Mouse (Mus musculus) embryonic facial prominence, embryonic 10.5 days (tissue): ENCODE measurements around the gene Lrp8. TPM values are rescaled to one million over a fixed set of nuclear protein-coding genes. Genes with fewer than 3 reads are reported as not detected.

Experiments used
- DNase-seq: peaks from one replicate; pipeline ENCODE4 v3.0.0-alpha.2; 2017; ENCODE audit warnings: low spot score
- H3K27ac ChIP-seq: fragments of 300-500 bp; sonication (generic); replicated peaks from 2 replicates; pipeline ENCODE4 v1.5.1; 2016; ENCODE audit warnings: mild to moderate bottlenecking
- H3K27me3 ChIP-seq: fragments of 300-500 bp; sonication (generic); replicated peaks from 2 replicates; pipeline ENCODE4 v1.6.1; 2016; ENCODE audit warnings: low read depth, mild to moderate bottlenecking; ENCODE audit not compliant: poor library complexity, severe bottlenecking
- H3K36me3 ChIP-seq: fragments of 300-500 bp; sonication (generic); replicated peaks from 2 replicates; pipeline ENCODE4 v1.6.1; 2016; ENCODE audit warnings: mild to moderate bottlenecking, moderate library complexity
- H3K4me1 ChIP-seq: fragments of 300-500 bp; sonication (generic); 2 replicates; pipeline ENCODE4 v1.6.1; 2016
- H3K4me3 ChIP-seq: fragments of 300-500 bp; sonication (generic); 2 replicates; pipeline ENCODE4 v1.5.1; 2016; ENCODE audit warnings: mild to moderate bottlenecking, moderate library complexity
- H3K9me3 ChIP-seq: fragments of 300-500 bp; sonication (generic); 2 replicates; pipeline ENCODE4 v1.6.1; 2016; ENCODE audit warnings: mild to moderate bottlenecking
- WGBS: fragments of 180-500 bp; shearing (Covaris S2); methylation state at CpG from one replicate; pipeline ENCODE4 v1.1.7; 2016; 5-methylcytosine and 5-hydroxymethylcytosine counted together
- polyA plus RNA-seq: library from polyadenylated mRNA; unstranded; fragments of >200 nt; fragmentation: Nextera tagmentation; extraction: Ambion mirVana; gene quantifications from 2 replicates; pipeline ENCODE4 v1.2.1, GENCODE M21; 2016

Gene Lrp8
- polyA plus RNA-seq, 1 experiment from 2014 or later = 7.4 TPM

- Histone ChIP-seq H3K36me3 (peaks cover 14% of the 10 kb centered on the region), H3K4me1 (peaks cover 67% of the 10 kb centered on the region), H3K27ac (peak overlapping the region; percentile 75), H3K4me3 (no peak overlapping the region), H3K27me3 (peaks cover 5% of the 10 kb centered on the region; the same call in 1 of the 2 replicates), H3K9me3 (no peaks in the 10 kb centered on the region)
- no peak for DNase-seq
- 58% methylated on average over 22 of the region's 22 CpGs for WGBS
Observed at GRCm38 (mm10) chr4:107834643-107835314, 32.7 kb downstream of the Lrp8 start.

GRCm38 (mm10) chr4:107835508-107835909 lies 33.4 kb downstream of the Lrp8 start:
- Histone ChIP-seq H3K4me1 (peaks cover 59% of the 10 kb centered on the region), H3K4me3 (no peak overlapping the region)

GRCm38 (mm10) chr4:107836758-107837157 lies 34.7 kb downstream of the Lrp8 start:
- peaks cover 51% of the 10 kb centered on the region for H3K4me1 ChIP-seq
- WGBS = 65% methylated on average over 5 of the region's 5 CpGs

More at GRCm38 (mm10) chr4:107835508-107835909, 33.4 kb downstream of the Lrp8 start:
- WGBS = 57% methylated on average over 5 of the region's 5 CpGs
- H3K27ac ChIP-seq = peak overlapping the region; percentile 75
- no peaks in the 10 kb centered on the region for H3K9me3 ChIP-seq
- peaks cover 14% of the 10 kb centered on the region for H3K36me3 ChIP-seq
- DNase-seq = no peak
- peaks cover 5% of the 10 kb centered on the region; the same call in 1 of the 2 replicates for H3K27me3 ChIP-seq

GRCm38 (mm10) chr4:107837910-107838309 lies 35.8 kb downstream of the Lrp8 start:
- H3K4me3 ChIP-seq = no peak overlapping the region
- H3K27ac ChIP-seq = no peak overlapping the region
- peaks cover 5% of the 10 kb centered on the region; the same call in 1 of the 2 replicates for H3K27me3 ChIP-seq
- H3K9me3 ChIP-seq = no peaks in the 10 kb centered on the region
- peaks cover 44% of the 10 kb centered on the region for H3K4me1 ChIP-seq
- peaks cover 15% of the 10 kb centered on the region for H3K36me3 ChIP-seq
- 77% methylated on average over 3 of the region's 3 CpGs for WGBS
- DNase-seq = no peak

More at GRCm38 (mm10) chr4:107836758-107837157, 34.7 kb downstream of the Lrp8 start:
- no peak for DNase-seq
- Histone ChIP-seq H3K4me3 (no peak overlapping the region), H3K27ac (peak overlapping the region; percentile 75), H3K36me3 (peaks cover 14% of the 10 kb centered on the region), H3K27me3 (peaks cover 5% of the 10 kb centered on the region; the same call in 1 of the 2 replicates), H3K9me3 (no peaks in the 10 kb centered on the region)

GRCm38 (mm10) chr4:107843687-107844086 lies 41.6 kb downstream of the Lrp8 start:
- H3K9me3 ChIP-seq = no peaks in the 10 kb centered on the region
- H3K36me3 ChIP-seq = peaks cover 18% of the 10 kb centered on the region
- no peak overlapping the region for H3K27ac ChIP-seq
- WGBS = 72% methylated on average over 8 of the region's 8 CpGs
- no peak overlapping the region for H3K4me3 ChIP-seq
- DNase-seq = no peak
- peaks cover 22% of the 10 kb centered on the region for H3K4me1 ChIP-seq
- peaks cover 37% of the 10 kb centered on the region for H3K27me3 ChIP-seq

GRCm38 (mm10) chr4:107844971-107845370 lies 42.9 kb downstream of the Lrp8 start:
- 5% methylated on average over 10 of the region's 10 CpGs for WGBS
- no peak overlapping the region for H3K27ac ChIP-seq
- no peaks in the 10 kb centered on the region for H3K9me3 ChIP-seq
- peaks cover 19% of the 10 kb centered on the region for H3K36me3 ChIP-seq
- H3K27me3 ChIP-seq = peaks cover 37% of the 10 kb centered on the region
- H3K4me3 ChIP-seq = no peak overlapping the region
- peak; percentile 85 for DNase-seq
- H3K4me1 ChIP-seq = peaks cover 22% of the 10 kb centered on the region

GRCm38 (mm10) chr4:107846795-107847194 lies 44.7 kb downstream of the Lrp8 start:
- Histone ChIP-seq H3K27me3 (peaks cover 37% of the 10 kb centered on the region), H3K4me1 (peaks cover 24% of the 10 kb centered on the region), H3K4me3 (peak overlapping the region; percentile 51; the same call in 1 of the 2 replicates), H3K27ac (no peak overlapping the region), H3K9me3 (no peaks in the 10 kb centered on the region), H3K36me3 (peaks cover 31% of the 10 kb centered on the region)
- 54% methylated on average over 7 of the region's 7 CpGs for WGBS
- DNase-seq = no peak

- Histone ChIP-seq H3K36me3 (peaks cover 26% of the 10 kb centered on the region), H3K4me1 (peaks cover 20% of the 10 kb centered on the region), H3K27me3 (peaks cover 37% of the 10 kb centered on the region), H3K9me3 (no peaks in the 10 kb centered on the region), H3K4me3 (no peak overlapping the region), H3K27ac (no peak overlapping the region)
- 80% methylated on average over 5 of the region's 5 CpGs for WGBS
- no peak for DNase-seq
Observed at GRCm38 (mm10) chr4:107848546-107848945, 46.5 kb downstream of the Lrp8 start.

- H3K27ac ChIP-seq = no peak overlapping the region
Observed at GRCm38 (mm10) chr4:107849621-107850020, 47.6 kb downstream of the Lrp8 start.

GRCm38 (mm10) chr4:107850091-107850490 lies 48.0 kb downstream of the Lrp8 start:
- DNase-seq = no peak
- 89% methylated on average over 8 of the region's 8 CpGs for WGBS

More at GRCm38 (mm10) chr4:107849621-107850020, 47.6 kb downstream of the Lrp8 start:
- WGBS = 86% methylated on average over 9 of the region's 9 CpGs
- Histone ChIP-seq H3K4me1 (peaks cover 20% of the 10 kb centered on the region), H3K36me3 (peaks cover 36% of the 10 kb centered on the region), H3K4me3 (no peak overlapping the region), H3K27me3 (peaks cover 37% of the 10 kb centered on the region), H3K9me3 (no peaks in the 10 kb centered on the region)
- no peak for DNase-seq

GRCm38 (mm10) chr4:107853333-107853732 lies 51.3 kb downstream of the Lrp8 start:
- Histone ChIP-seq H3K27ac (no peak overlapping the region), H3K9me3 (no peaks in the 10 kb centered on the region), H3K27me3 (0 out of 2 replicates have a peak, but pooled peaks cover 3% of the 10 kb centered on the region), H3K4me3 (no peak overlapping the region), H3K36me3 (peaks cover 58% of the 10 kb centered on the region), H3K4me1 (0 out of 2 replicates have a peak, but pooled peaks cover 5% of the 10 kb centered on the region)
- WGBS = 90% methylated on average over 8 of the region's 8 CpGs
- DNase-seq = no peak

More at GRCm38 (mm10) chr4:107850091-107850490, 48.0 kb downstream of the Lrp8 start:
- Histone ChIP-seq H3K36me3 (peaks cover 41% of the 10 kb centered on the region), H3K4me3 (no peak overlapping the region), H3K27me3 (peaks cover 35% of the 10 kb centered on the region), H3K4me1 (peaks cover 20% of the 10 kb centered on the region), H3K9me3 (no peaks in the 10 kb centered on the region), H3K27ac (0 out of 2 replicates have a peak overlapping the region, but pooled peaks have one; percentile 4)

- H3K4me1 ChIP-seq = 0 out of 2 replicates have a peak, but pooled peaks cover 5% of the 10 kb centered on the region
- WGBS = 90% methylated on average over 7 of the region's 7 CpGs
- H3K27ac ChIP-seq = no peak overlapping the region
- H3K27me3 ChIP-seq = no peaks in the 10 kb centered on the region
- H3K9me3 ChIP-seq = no peaks in the 10 kb centered on the region
- no peak for DNase-seq
- H3K36me3 ChIP-seq = peaks cover 64% of the 10 kb centered on the region
- H3K4me3 ChIP-seq = no peak overlapping the region
Observed at GRCm38 (mm10) chr4:107853836-107854235, 51.8 kb downstream of the Lrp8 start.
